Mouse (Mus musculus): ENCODE data around the gene Exog. TPM values are rescaled to one million over a fixed set of nuclear protein-coding genes. Genes with fewer than 3 reads are reported as not detected.
A peak's percentile ranks its signal among the peaks of the same experiment; 100 is the strongest.

The Exog gene
- polyA plus RNA-seq, 1 experiment from 2014 or later: 17.5 TPM

- H3K4me1 ChIP-seq (ENCODE audit: control insufficient read depth, insufficient read depth, low read length): 0 out of 2 replicates have a peak, but pooled peaks cover 8% of the 10 kb centered on the region
- WGBS: 89% methylated on average over 9 of the region's 9 CpGs
- H3K27me3 ChIP-seq (replicated peaks; ENCODE audit: control insufficient read depth, insufficient read depth, low read length): 0 out of 2 replicates have a peak, but pooled peaks cover 2% of the 10 kb centered on the region
- H3K27ac ChIP-seq (ENCODE audit: low read length): no peak overlapping the region
- no peaks in the 10 kb centered on the region for H3K9me3 ChIP-seq (ENCODE audit: control insufficient read depth, low read length)
- no peak overlapping the region for H3K9ac ChIP-seq (ENCODE audit: low read depth, low read length)
- no peaks in the 10 kb centered on the region for H3K36me3 ChIP-seq (ENCODE audit: control insufficient read depth, insufficient read depth, low read length)
- ATAC-seq: no peak
- H3K4me3 ChIP-seq (ENCODE audit: low read length): no peak overlapping the region
- no peak overlapping the region for H3K4me2 ChIP-seq (ENCODE audit: low read depth, low read length)
Observed at GRCm38 (mm10) chr9:119512993-119513392, 68.2 kb downstream of the Exog start.

GRCm38 (mm10) chr9:119513816-119514215 lies 69.1 kb downstream of the Exog start:
- Histone ChIP-seq H3K4me3 (ENCODE audit: low read length) (no peak overlapping the region), H3K9me3 (ENCODE audit: control insufficient read depth, low read length) (no peaks in the 10 kb centered on the region)
- 85% methylated on average over 8 of the region's 8 CpGs for WGBS

GRCm38 (mm10) chr9:119514986-119515385 lies 70.2 kb downstream of the Exog start:
- no peak overlapping the region for H3K9ac ChIP-seq (ENCODE audit: low read depth, low read length)
- no peak overlapping the region for H3K4me2 ChIP-seq (ENCODE audit: low read depth, low read length)
- 0 out of 2 replicates have a peak, but pooled peaks cover 8% of the 10 kb centered on the region for H3K4me1 ChIP-seq (ENCODE audit: control insufficient read depth, insufficient read depth, low read length)
- 0 out of 2 replicates have a peak, but pooled peaks cover 3% of the 10 kb centered on the region for H3K27me3 ChIP-seq (replicated peaks; ENCODE audit: control insufficient read depth, insufficient read depth, low read length)
- peak; percentile 52 for ATAC-seq
- WGBS: 81% methylated on average over 8 of the region's 8 CpGs
- no peaks in the 10 kb centered on the region for H3K36me3 ChIP-seq (ENCODE audit: control insufficient read depth, insufficient read depth, low read length)
- H3K27ac ChIP-seq (ENCODE audit: low read length): no peak overlapping the region
- H3K4me3 ChIP-seq (ENCODE audit: low read length): no peak overlapping the region
- no peaks in the 10 kb centered on the region for H3K9me3 ChIP-seq (ENCODE audit: control insufficient read depth, low read length)

More at GRCm38 (mm10) chr9:119513816-119514215, 69.1 kb downstream of the Exog start:
- Histone ChIP-seq H3K27ac (ENCODE audit: low read length) (no peak overlapping the region), H3K4me1 (ENCODE audit: control insufficient read depth, insufficient read depth, low read length) (0 out of 2 replicates have a peak, but pooled peaks cover 8% of the 10 kb centered on the region), H3K27me3 (replicated peaks; ENCODE audit: control insufficient read depth, insufficient read depth, low read length) (0 out of 2 replicates have a peak, but pooled peaks cover 3% of the 10 kb centered on the region), H3K36me3 (ENCODE audit: control insufficient read depth, insufficient read depth, low read length) (no peaks in the 10 kb centered on the region), H3K4me2 (ENCODE audit: low read depth, low read length) (no peak overlapping the region), H3K9ac (ENCODE audit: low read depth, low read length) (no peak overlapping the region)
- no peak for ATAC-seq

Other genes with a start within 250 kb of the Exog start
- gene Slc22a13, start 235.8 kb upstream of the Exog start, polyA plus RNA-seq (2015; fragmentation: Nextera tagmentation; extraction: Ambion mirVana): not detected in 2 replicates
- 9.1 and 9.5 TPM in 2 replicates for gene Oxsr1, start 122.5 kb upstream of the Exog start, polyA plus RNA-seq (2015; fragmentation: Nextera tagmentation; extraction: Ambion mirVana)
- 114 and 116 TPM in 2 replicates for gene Acaa1a, start 105.3 kb upstream of the Exog start, polyA plus RNA-seq (2015; fragmentation: Nextera tagmentation; extraction: Ambion mirVana)
- gene Myd88, start 103.5 kb upstream of the Exog start, polyA plus RNA-seq (2015; fragmentation: Nextera tagmentation; extraction: Ambion mirVana): 35.0 and 36.3 TPM in 2 replicates
- gene Xylb, start 87.6 kb upstream of the Exog start, polyA plus RNA-seq (2015; fragmentation: Nextera tagmentation; extraction: Ambion mirVana): 17.4 and 18.5 TPM in 2 replicates
- gene Slc22a14, start 79.4 kb upstream of the Exog start, polyA plus RNA-seq (2015; fragmentation: Nextera tagmentation; extraction: Ambion mirVana): 0.10 and 0.16 TPM in 2 replicates
- 6.3 and 8.4 TPM in 2 replicates for gene Acvr2b, start 42.8 kb upstream of the Exog start, polyA plus RNA-seq (2015; fragmentation: Nextera tagmentation; extraction: Ambion mirVana)
- gene Scn5a, start 134.1 kb downstream of the Exog start, polyA plus RNA-seq (2015; fragmentation: Nextera tagmentation; extraction: Ambion mirVana): 0.26 and 0.29 TPM in 2 replicates